Mouse (Mus musculus): Measurements from ENCODE around the gene Bicdl1.

Bicdl1 gene

GRCm38 (mm10) chr5:115667894-115668293 is 63.5 kb downstream of the Bicdl1 start:
- in situ Hi-C loops (cut with MseI, MboI), result no loop called here

DNA sequence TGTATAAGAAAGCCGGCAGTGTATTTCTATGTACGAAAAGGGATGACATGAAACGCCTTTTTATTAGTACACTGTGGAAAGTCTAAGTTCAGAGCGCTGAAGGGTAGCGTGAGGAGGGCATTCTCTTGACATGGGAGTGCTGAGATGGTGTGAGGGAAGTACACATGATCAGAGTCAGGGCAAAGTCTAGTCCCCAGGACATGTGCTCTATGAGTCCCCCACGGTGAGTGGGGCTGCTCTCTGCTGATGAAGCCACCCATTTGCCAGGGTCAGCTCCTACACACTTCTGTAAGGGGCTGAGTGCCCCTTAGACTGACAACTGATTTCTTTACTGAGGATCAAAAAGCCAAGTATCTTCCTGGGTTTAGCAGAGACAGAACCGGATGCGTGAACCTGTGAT is 64.2 kb downstream of the Bicdl1 start:
- in situ Hi-C loops (cut with MseI, MboI), result no loop called here

DNA sequence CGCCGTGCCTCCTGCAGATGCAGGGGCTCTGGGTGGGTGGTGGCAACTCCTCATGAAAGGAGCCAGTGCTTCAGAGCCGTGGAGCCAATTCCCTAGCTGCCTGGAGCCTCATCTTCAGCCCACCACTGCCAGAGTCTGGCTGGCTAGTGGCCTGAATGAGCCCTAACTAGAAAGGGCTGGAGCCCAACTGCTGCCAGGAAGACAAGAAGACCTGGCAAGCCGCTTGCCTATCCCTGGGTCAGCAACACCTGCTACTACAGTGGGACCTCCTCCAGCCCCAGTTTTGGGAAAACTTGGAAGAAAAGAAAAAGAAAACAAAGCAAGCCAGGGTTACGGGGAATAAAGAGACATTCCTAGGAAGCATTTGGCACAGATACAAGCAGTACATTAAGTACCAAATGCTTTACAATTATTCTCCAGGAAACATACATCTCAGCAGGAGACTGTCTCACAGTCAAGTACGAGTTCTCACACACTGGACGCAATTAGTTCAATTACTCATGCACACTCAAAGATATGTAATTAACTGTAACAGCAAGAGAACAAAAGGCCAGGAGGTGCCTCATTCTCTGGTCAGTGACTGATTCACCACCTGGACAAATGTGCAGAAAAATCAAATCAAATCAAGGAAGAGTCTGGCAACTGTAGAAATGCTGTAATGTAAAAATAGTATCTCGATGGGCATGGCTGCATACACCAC is 64.9 kb downstream of the Bicdl1 start:
- in situ Hi-C loops (cut with MseI, MboI), result no loop called here

DNA sequence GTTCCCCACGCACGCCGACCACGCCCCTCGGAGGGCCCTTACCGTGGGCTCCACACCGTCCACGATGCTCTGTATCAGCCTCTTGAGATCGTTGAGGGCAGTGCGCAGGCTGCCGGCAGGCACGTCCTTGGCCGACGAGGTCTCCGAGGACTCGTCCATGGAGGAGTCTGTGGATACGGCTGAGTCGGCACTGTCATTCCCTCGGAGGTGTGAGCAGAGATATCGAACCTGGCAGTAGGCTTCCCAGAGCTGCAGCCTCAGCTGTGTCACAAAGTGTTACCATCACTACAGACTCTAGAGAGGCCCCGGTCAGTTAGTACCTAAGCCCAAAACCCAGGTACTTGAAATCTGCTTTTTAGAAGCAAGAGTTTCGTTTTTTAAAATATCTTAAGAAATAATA is 68.8 kb downstream of the Bicdl1 start:
- in situ Hi-C loops (cut with MseI, MboI), result no loop called here

GRCm38 (mm10) chr5:115658352-115658751 is 73.1 kb downstream of the Bicdl1 start:
- in situ Hi-C loops (cut with MseI, MboI), result no loop called here

DNA sequence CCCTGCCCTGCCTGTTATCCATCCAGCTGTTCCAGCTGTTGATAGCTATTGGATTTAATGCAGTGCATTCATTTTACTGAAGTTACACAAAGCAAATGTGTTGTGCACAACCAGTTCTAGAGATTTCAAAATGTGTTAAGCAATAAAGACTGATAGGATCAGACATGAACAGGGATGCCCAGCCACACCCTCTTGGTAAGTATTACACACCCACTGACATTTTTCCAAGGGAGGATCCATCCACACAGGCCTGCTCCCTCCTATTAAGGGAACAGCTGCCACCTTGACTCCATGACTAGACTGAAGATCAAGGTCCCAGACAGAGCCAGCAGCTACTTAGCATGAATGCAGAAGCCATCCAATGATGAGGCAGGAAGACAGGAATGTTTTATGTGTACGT is 74.2 kb downstream of the Bicdl1 start:
- in situ Hi-C loops (cut with MseI, MboI), result no loop called here

GRCm38 (mm10) chr5:115656677-115657076 is 74.7 kb downstream of the Bicdl1 start:
- in situ Hi-C loops (cut with MseI, MboI), result no loop called here

DNA sequence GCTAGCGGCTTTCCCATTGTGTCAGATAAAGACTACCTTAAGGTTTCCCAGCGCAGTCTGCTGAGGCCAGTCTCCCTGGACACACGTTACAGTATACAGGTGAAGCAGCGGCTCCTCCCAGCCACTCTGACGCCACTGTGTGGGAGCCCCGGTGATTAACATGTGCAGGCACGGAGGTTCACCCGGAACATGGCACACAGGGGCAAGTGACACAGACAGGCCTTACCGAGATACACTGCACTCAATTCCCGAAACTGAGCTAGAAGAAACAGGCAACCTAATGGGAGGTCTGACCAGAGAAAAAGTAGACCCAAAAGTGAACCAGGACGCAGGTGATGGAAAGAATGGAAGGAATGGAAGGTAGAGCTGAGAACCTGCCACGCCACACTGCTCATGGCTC is 77.6 kb downstream of the Bicdl1 start:
- in situ Hi-C loops (cut with MseI, MboI), result loop anchor here in 1 of 2 experiments (5.0 kb wide), 1 partner anchor 89 kb away; no protein-coding TSS in a partner anchor

DNA sequence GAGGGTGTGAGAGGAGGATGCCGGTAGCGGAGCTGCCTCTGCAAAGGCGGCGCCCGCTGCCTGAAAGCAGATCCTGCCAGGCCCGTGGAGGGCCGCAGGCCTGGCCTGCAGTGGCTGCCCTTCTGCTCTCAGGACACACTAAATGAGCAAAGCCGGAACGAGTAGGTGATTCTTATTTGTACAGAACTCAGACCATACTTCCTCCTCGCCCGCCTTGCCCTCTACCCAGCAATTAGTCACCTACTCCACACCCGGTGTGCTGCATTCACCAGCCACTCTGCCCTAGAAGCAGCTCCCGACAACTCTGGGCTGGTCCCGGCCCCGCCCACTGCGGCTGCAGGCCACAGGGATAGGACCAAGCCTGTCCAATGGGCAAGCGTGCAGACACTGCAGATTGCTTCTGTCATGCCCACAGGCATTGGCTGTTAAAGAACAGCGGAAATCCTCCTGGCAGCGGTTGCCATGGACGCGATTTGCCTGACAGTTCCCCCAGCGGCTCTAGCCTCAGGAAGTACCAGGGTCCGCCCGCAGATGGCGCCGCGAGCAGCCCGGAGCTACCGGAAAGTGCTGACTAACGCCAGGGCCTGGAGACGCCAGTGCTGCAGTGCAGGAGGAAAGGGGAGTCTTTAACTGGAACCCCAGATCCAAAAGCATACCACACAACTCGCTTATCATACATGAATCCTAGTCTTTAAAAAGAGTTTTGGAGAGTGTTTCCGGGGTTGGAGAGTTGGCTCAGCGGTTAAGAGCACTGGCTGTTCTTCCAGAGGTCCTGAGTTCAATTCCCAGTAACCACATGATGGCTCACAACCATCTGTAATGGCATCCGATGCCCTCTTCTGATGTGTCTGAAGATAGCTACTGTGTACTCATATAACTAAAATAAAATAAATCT is 78.5 kb downstream of the Bicdl1 start:
- in situ Hi-C loops (cut with MseI, MboI), result loop anchor here in 1 of 2 experiments (5.0 kb wide), 1 partner anchor 89 kb away; no protein-coding TSS in a partner anchor

- in situ Hi-C loops (cut with MseI, MboI), result loop anchor here in 1 of 2 experiments (5.0 kb wide), 1 partner anchor 90 kb away; no protein-coding TSS in a partner anchor
These were observed 79.6 kb downstream of the Bicdl1 start for GRCm38 (mm10) chr5:115651821-115652220.

- in situ Hi-C loops (cut with MseI, MboI), result loop anchor here in 1 of 2 experiments (5.0 kb wide), 1 partner anchor 91 kb away; no protein-coding TSS in a partner anchor
These were observed 80.5 kb downstream of the Bicdl1 start for GRCm38 (mm10) chr5:115650885-115651284.

DNA sequence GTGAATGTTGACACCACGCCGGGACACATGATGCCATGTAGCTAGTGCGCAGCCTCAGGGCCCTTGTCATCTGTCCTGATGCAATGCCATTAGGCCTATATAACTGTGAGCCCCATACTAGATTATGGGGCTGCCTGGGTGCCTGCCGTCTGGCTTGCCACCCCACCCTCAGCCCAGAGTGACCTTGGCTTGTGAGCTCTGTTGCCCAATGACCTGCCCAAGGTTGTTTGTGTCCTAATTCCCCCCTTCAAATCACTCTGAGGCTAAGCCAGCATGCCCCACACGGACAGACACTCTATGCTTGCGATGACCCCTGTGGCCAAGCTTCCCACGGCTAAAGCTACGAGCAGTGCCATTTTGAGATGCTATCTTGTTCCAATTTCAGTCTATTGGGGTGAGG is 81.7 kb downstream of the Bicdl1 start:
- in situ Hi-C loops (cut with MseI, MboI), result loop anchor here in 1 of 2 experiments (5.0 kb wide), 1 partner anchor 93 kb away; no protein-coding TSS in a partner anchor

DNA sequence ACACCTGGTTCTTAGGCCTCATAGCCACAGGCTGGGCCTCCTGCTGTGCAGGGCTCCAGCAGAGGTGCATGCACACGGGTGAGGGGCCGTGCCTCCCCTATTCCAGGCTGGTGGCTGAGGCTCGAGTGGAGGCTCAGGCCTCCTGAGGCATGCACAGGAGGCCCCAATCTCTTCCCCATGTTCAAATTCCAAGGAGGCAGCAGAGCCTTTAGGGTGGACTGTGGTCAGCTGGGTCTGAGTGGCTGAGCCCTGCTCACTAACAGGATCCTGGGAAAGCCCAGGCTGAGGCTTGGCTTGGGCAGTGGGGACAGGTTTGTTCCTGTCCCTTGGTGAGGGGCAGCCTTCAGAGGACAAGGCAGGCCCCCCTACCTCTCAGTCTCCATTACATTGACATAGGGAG is 82.5 kb downstream of the Bicdl1 start:
- in situ Hi-C loops (cut with MseI, MboI), result no loop called here

DNA sequence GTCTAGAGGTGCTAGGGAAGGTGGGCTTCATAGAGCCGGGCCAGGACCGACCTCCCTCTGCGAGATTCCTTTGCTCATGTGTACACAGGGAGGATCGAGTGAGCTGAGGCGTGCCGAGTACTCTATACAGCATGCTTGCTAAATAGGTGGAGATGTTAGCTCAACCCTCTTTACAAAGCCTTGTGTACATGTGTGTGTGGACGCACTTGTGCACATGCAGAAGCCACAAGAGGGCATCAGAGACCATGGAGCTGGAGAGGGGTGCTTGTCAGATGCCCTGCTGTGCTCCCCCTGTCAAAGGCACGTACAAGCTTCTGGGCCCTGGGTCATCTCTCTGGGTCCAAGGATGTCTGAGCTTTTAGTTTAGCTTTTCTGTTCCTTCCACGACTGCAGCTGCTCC is 87.2 kb downstream of the Bicdl1 start:
- in situ Hi-C loops (cut with MseI, MboI), result no loop called here

- in situ Hi-C loops (cut with MseI, MboI), result no loop called here
These were observed 95.9 kb downstream of the Bicdl1 start for GRCm38 (mm10) chr5:115635536-115635935.

- in situ Hi-C loops (cut with MseI, MboI), result no loop called here
These were observed 97.4 kb downstream of the Bicdl1 start for GRCm38 (mm10) chr5:115634046-115634445.

DNA sequence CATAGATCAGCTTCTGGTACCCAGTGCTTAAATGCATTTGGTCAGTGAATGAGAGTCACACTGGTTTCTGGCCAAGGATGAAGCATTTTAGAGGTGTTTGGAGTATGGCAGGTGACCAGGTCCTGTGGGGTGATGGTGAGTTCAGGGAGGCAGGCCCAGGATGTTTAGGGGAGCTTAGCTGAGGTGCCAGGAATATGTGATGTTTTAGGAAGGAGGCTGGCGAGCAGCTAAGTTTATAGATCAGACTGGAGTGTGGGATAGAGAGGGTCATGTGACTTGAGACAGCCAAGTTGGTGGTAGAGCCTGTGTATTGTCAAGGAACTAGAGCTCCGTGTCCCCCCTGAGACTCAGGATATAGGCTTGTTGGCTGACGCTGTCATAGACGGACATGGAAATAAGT is 98.4 kb downstream of the Bicdl1 start:
- in situ Hi-C loops (cut with MseI, MboI), result no loop called here

GRCm38 (mm10) chr5:115632358-115632714 is 99.1 kb downstream of the Bicdl1 start:
- in situ Hi-C loops (cut with MseI, MboI), result no loop called here

DNA sequence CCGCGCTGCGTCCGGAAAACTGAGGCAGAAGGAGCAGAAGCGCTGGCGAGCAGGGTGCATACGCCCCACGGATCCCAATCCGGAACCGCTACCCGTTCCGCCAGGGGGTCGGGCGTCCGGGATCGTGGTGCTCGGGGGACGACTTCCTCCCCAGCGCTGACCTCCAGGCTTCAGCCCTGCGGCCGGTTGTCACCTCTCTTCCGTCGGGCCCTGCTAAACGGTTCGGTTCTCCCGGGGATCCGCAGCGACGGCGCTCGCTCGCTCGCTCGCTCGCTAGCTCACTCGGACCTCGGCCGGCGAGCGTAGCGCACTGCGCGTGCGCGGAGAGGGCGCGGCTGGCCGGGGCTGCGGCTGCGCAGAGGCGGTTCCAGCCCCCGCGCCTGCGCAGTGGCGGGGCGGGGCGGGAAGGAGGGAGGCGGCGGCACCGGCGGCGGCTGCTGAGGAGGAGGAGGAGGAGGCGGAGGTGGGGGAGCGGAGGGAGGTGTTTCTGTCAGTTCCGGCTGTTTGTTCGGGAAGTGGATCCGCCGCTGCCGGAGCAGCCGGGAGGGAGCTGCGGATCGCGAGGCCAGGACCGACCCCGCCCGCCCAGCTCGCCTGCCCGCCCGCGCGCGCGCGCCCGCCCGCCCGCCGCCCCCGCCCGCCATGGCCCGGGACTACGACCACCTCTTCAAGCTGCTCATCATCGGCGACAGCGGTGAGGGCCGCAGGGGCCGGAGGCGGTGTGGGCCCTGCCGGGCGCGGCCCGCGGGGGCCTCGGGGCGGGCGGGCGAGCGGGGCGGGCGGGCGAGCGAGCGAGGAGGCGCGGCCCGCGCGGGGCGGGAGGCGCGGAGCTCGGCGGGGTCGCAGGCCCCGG is 99.7 kb downstream of the Bicdl1 start, which contains the start of gene Rab35:
TSS of gene Rab35 (plus strand) at position 404 of the 853 bp plus-strand sequence.
- in situ Hi-C loops (cut with MseI, MboI), result no loop called here

DNA sequence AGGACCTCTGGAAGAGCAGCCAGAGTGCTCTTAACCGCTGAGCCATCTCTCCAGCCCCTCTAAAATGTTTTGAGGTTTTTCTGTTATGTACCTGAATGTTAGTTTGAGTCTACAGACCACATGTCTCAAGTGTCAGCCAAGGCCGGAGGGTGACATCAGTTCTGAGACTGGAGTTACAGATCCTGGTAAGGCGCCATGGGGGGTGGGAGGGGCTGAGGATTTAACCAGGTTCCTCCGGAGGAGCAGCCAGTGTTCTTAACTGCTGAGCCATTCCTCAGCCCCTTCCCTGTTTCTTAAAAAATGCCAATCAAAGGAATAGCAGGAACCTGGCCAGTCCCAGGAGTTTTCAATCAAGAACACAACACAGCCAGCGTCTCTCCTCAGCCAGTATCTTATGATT is 101.1 kb downstream of the Bicdl1 start:
- in situ Hi-C loops (cut with MseI, MboI), result no loop called here

GRCm38 (mm10) chr5:115629672-115630071 is 101.7 kb downstream of the Bicdl1 start:
- in situ Hi-C loops (cut with MseI, MboI), result no loop called here

- in situ Hi-C loops (cut with MseI, MboI), result no loop called here
These were observed 103.3 kb downstream of the Bicdl1 start for GRCm38 (mm10) chr5:115628083-115628482.

Data from mouse trophoblast stem cell (cell line).